Mouse (Mus musculus) forebrain, postnatal 0 days (tissue): ENCODE measurements around the gene Dlx2. TPM values are rescaled to one million over a fixed set of nuclear protein-coding genes. Genes with fewer than 3 reads are reported as not detected.
A peak's percentile ranks its signal among the peaks of the same experiment; 100 is the strongest.

Experiments
- ATAC-seq: fragments of 200-750 bp; cut with Nextera tagmentation; 2 replicates; pipeline ENCODE4 v1.8.0; 2017; ENCODE audit warnings: mild to moderate bottlenecking, moderate library complexity
- DNase-seq: peaks from one replicate; pipeline ENCODE4 v3.0.0-alpha.2; 2015
- H3K27ac ChIP-seq: fragments of 300-500 bp; sonication (generic); 2 replicates; pipeline ENCODE4 v1.5.1; 2014; ENCODE audit warnings: low read depth, mild to moderate bottlenecking, antibody characterized with exemption, low read length, moderate library complexity, mixed read lengths
- H3K27me3 ChIP-seq: fragments of 300-500 bp; sonication (generic); 2 replicates; pipeline ENCODE4 v1.6.1; 2014; ENCODE audit warnings: mild to moderate bottlenecking, low read length, mixed read lengths; ENCODE audit not compliant: insufficient read depth
- H3K36me3 ChIP-seq: fragments of 300-500 bp; sonication (generic); 2 replicates; pipeline ENCODE4 v1.6.1; 2014; ENCODE audit warnings: mild to moderate bottlenecking, moderate library complexity; ENCODE audit not compliant: insufficient read depth
- H3K4me1 ChIP-seq: fragments of 300-500 bp; sonication (generic); 2 replicates; pipeline ENCODE4 v1.6.1; 2014; ENCODE audit warnings: antibody characterized with exemption; ENCODE audit not compliant: insufficient read depth
- H3K4me2 ChIP-seq: fragments of 300-500 bp; sonication (generic); 2 replicates; pipeline ENCODE4 v1.6.1; 2014; ENCODE audit warnings: low read depth, mild to moderate bottlenecking, moderate library complexity
- H3K4me3 ChIP-seq: fragments of 300-500 bp; sonication (generic); 2 replicates; pipeline ENCODE4 v1.5.1; 2014; ENCODE audit warnings: low read depth, low read length, mixed read lengths
- H3K9ac ChIP-seq: fragments of 300-500 bp; sonication (generic); 2 replicates; pipeline ENCODE4 v1.6.1; 2014; ENCODE audit warnings: mild to moderate bottlenecking
- H3K9me3 ChIP-seq: fragments of 300-500 bp; sonication (generic); 2 replicates; pipeline ENCODE4 v1.6.1; 2016; ENCODE audit warnings: low read length
- CTCF ChIP-seq: sonication (generic); IDR thresholded peaks from 2 replicates; pipeline ENCODE4 v1.5.1; 2016; ENCODE audit warnings: antibody characterized with exemption, control low read depth, low read depth
- WGBS: fragments of 180-500 bp; shearing (Covaris S2); extraction: QIAGEN DNeasy Blood & Tissue Kit; methylation state at CpG from one replicate; pipeline ENCODE4 v1.1.7; 2014; 5-methylcytosine and 5-hydroxymethylcytosine counted together
- polyA plus RNA-seq: library from polyadenylated mRNA; unstranded; fragments of >200 nt; fragmentation: Nextera tagmentation; extraction: Ambion mirVana; gene quantifications from 2 replicates; pipeline ENCODE4 v1.2.1, GENCODE M21; 2015
- total RNA-seq: library from RNA; depleted of rRNA; stranded (reverse); fragments of >200 nt; gene quantifications from 2 replicates; pipeline ENCODE4 v1.2.3, GENCODE M21; 2014

Dlx2 gene
- total and polyA plus RNA-seq, 2 experiments from 2014 or later, result 28.1 to 43.1 TPM

DNA sequence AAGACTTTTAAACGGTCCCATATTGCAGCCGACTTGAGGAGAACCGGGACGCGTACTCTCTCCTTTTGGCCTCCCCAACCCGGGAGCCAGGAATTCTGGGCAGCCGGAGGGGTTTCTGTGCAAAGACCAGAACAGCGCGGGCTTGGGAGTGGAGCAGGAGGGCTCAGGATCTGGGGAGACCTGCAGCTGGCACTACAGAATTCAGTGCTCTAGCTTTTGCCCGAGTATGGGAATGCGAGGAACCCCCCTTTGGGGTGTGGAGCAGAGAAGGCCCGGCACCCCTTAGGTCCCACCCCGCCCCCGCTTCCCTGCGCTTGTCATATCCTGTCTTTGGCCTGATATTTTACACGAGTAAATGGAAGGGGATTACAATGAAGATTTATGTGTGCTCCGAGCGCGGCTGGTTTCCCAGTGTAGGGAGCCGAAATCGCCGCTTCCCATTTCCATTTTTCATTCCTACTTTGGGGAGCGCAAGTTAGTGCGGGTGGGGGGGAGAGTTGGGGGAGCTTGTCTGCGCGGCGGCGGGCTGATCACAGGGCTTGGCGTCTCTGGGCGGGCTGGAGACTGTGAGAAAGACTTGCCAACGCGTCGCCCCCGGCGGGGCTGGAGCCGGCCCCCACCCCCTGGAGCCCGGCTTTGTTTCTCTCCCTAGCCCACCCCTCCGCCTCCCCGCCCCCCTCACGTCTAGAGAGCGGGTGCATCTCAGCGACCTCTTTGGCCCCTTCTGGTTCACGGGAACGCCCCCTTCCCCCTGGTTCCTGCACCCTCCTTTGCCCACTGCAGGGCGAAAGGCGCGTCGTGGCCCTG, 5.7 kb downstream of the Dlx2 start:
- ATAC-seq, result peak; percentile 10; the same call in 1 of the 2 replicates
- H3K4me1 ChIP-seq, result no peaks in the 10 kb centered on the region
- H3K27me3 ChIP-seq, result peaks cover 20% of the 10 kb centered on the region
- H3K4me3 ChIP-seq, result peak overlapping the region; percentile 49
- WGBS, result 2% methylated on average over 44 of the region's 48 CpGs
- no peaks in the 10 kb centered on the region for H3K36me3 ChIP-seq
- H3K9me3 ChIP-seq, result no peaks in the 10 kb centered on the region
- no peak for TF ChIP-seq CTCF
- H3K27ac ChIP-seq, result peak overlapping the region; percentile 50
- DNase-seq, result peak; percentile 39
- peak overlapping the region; percentile 52 for H3K4me2 ChIP-seq
- H3K9ac ChIP-seq, result peak overlapping the region; percentile 56

DNA sequence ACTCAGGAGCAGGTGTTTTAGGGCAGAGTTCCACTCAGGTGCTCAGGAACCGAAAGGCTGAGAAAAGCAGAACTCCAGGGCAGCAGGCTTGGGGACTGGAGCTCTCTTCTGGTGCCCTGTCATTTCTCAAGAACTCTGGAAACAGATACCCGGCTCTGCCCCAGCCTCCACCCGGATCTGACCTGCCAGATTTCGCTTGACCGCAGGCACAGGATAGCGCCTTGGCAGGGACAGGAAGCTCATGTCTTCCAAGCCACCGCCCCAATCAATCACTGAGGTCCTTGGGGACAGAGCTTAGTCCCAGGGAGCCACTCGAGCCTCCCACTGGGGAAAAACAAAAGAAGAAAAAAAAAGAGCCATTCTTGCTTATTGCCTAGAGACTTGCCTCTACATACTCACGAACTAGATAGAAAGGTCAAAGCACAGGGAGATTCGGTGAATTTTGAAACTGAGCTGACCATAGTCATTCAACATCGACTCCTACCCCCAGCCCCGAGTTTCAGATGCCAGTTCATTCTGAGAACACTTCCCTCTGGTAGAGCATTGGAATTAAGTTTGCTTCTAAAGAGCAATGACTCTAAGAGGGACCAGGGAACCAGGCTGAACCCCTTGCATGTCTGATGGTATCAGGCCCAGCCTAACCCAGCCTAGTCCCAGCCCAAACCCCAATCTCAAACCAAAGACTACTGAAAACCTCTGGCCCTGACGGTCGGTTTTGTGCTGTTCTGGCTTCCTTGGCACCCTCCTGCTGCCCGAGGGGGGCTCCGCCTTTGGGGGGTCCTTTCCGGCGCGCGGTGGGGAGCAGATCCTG, 12.1 kb downstream of the Dlx2 start:
- DNase-seq (peak; percentile 18), ATAC-seq (no peak; the same call in 1 of the 2 replicates)
- no peaks in the 10 kb centered on the region for H3K9me3 ChIP-seq
- peak overlapping the region; percentile 47 for H3K4me3 ChIP-seq
- H3K4me1 ChIP-seq, result no peaks in the 10 kb centered on the region
- TF ChIP-seq CTCF, result no peak
- peak overlapping the region; percentile 71 for H3K9ac ChIP-seq
- no peaks in the 10 kb centered on the region for H3K36me3 ChIP-seq
- H3K27me3 ChIP-seq, result peaks cover 32% of the 10 kb centered on the region
- WGBS, result 6% methylated on average over 20 of the region's 20 CpGs
- H3K4me2 ChIP-seq, result peak overlapping the region; percentile 63
- peak overlapping the region; percentile 73 for H3K27ac ChIP-seq

DNA sequence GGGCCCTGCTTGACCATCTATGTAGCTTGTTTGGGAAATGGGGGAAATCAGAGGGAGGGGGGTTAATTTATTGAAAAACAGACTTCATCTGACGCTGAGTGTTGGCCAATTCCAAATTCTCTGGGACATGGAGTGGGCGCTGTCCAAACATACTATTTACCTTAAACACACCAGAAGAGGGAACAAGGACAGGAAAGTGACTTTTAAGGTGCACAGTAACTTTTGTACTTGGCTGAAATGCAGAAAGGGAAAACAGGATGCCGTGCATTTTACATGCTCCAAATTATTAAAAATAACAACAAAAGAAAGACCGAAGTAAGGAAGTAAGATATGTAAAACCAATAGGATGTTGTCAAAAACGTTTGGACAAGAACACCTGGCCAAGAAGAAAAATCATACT, 13.5 kb downstream of the Dlx2 start:
- H3K4me3 ChIP-seq, result peak overlapping the region; percentile 47
- H3K4me2 ChIP-seq, result peak overlapping the region; percentile 63
- peak overlapping the region; percentile 71 for H3K9ac ChIP-seq
- ATAC-seq (no peak), DNase-seq (peak; percentile 27)
- no peaks in the 10 kb centered on the region for H3K36me3 ChIP-seq
- H3K9me3 ChIP-seq, result no peaks in the 10 kb centered on the region
- no peak for TF ChIP-seq CTCF
- peaks cover 39% of the 10 kb centered on the region for H3K27me3 ChIP-seq
- H3K27ac ChIP-seq, result peak overlapping the region; percentile 92
- 16% methylated on average over 5 of the region's 5 CpGs for WGBS
- no peaks in the 10 kb centered on the region for H3K4me1 ChIP-seq

DNA sequence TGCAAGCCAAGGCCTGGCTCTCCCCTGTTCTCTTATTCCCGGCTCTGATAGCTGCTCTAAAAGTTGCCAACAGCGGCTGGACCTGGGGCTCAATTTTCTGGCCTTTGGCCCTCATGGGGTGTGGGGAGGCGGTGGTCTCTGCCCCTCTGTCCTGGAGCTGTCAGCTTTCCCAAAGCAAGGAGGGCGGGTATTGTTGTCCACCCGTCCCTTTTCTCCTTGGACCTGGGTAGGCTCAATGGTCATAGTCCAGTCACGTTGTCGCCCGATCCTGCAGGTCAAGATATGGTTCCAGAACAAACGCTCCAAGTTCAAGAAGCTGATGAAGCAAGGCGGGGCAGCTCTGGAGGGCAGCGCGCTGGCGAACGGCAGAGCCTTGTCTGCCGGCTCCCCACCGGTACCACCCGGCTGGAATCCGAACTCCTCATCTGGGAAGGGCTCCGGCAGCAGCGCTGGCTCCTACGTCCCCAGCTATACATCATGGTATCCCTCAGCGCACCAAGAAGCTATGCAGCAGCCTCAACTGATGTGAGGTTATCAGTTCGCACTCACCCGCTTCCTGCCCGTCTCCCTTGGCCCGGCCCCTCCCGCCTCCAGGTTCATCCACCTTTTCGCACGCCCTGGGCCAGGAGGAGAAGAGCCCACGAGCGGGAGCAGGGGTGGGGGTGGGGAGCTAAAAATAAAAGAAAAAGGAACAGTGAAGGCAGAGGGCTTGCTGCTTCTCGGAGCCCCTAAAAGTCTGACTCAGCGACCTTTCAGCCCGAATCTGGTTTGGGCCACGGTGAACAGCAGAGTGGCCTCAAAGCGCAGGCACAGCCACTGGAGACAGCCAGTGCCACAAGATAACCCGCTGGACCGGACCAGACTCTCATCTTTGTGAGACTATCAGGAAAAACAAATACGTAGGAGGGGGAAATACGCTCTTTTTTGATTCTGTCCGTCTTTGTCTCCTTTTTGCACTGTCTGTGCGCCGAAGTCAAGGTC, 14.3 kb downstream of the Dlx2 start:
- DNase-seq, result peak; percentile 43
- Histone ChIP-seq H3K9ac (peak overlapping the region; percentile 71), H3K27ac (peak overlapping the region; percentile 92)

DNA sequence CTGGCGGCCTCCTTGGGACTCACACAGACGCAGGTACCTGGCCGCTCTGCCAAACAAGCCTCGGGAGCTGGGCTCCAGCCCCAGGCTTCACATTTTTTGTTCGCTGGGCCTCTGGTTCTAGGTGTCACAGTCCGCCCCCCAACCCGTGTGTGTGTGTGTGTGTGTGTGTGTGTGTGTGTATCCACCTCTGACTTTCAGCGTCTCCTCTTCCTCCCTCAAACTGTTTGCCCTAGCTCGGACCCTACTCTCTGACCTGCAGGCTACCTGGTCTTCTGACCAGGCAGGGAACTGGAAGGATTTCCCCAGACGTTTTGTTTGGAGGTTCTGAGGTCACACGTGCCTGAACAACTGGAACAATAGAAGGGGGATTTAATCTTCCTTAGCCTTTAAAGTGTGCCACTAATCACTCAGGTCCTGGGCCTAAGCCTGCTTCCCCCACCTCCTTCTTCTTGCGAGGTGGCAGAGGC, 15.4 kb downstream of the Dlx2 start:
- H3K9ac ChIP-seq, result peak overlapping the region; percentile 71

More for the DNA sequence above, 14.3 kb downstream of the Dlx2 start:
- H3K36me3 ChIP-seq, result no peaks in the 10 kb centered on the region
- peak overlapping the region; percentile 47 for H3K4me3 ChIP-seq
- no peak for ATAC-seq
- WGBS, result 7% methylated on average over 43 of the region's 43 CpGs
- no peaks in the 10 kb centered on the region for H3K9me3 ChIP-seq
- H3K27me3 ChIP-seq, result peaks cover 39% of the 10 kb centered on the region
- TF ChIP-seq CTCF, result no peak
- 0 out of 2 replicates have a peak, but pooled peaks cover 3% of the 10 kb centered on the region for H3K4me1 ChIP-seq
- H3K4me2 ChIP-seq, result peak overlapping the region; percentile 63

More for the DNA sequence above, 15.4 kb downstream of the Dlx2 start:
- H3K4me2 ChIP-seq, result peak overlapping the region; percentile 63
- 5% methylated on average over 12 of the region's 12 CpGs for WGBS
- H3K4me3 ChIP-seq, result peak overlapping the region; percentile 47
- no peaks in the 10 kb centered on the region for H3K9me3 ChIP-seq
- no peaks in the 10 kb centered on the region for H3K36me3 ChIP-seq
- H3K27me3 ChIP-seq, result peaks cover 34% of the 10 kb centered on the region
- H3K4me1 ChIP-seq, result peaks cover 3% of the 10 kb centered on the region; the same call in 1 of the 2 replicates
- no peak for DNase-seq
- ATAC-seq, result no peak
- peak overlapping the region; percentile 92 for H3K27ac ChIP-seq
- no peak for TF ChIP-seq CTCF
